Mouse (Mus musculus) embryonic stem cell, embryonic (primary cell): ENCODE results near the gene Acap1.

Source experiments
- CTCF ChIA-PET, 4 experiments: fragments of 300-600 bp in 2 of 4; fragments of 350-600 bp in 2 of 4; sonication (Branson Sonifier 250); formaldehyde crosslinking; loops; one replicate each; lab custom pipeline; 2022; ENCODE audit warnings: inconsistent platforms in 2 of 4; lab: Charles Lee
- POLR2A ChIA-PET, 4 experiments: fragments of 300-600 bp in 2 of 4; fragments of 350-600 bp in 2 of 4; sonication (Branson Sonifier 250); formaldehyde crosslinking; loops; one replicate each; lab custom pipeline; 2022; ENCODE audit warnings: antibody characterized with exemption in 4 of 4, inconsistent platforms in 1 of 4; lab: Charles Lee

The Acap1 gene

GRCm38 (mm10) chr11:69880506-69880852 lies 14.9 kb downstream of the Acap1 start:
- ChIA-PET POLR2A (interaction anchor here in 3 of 4 experiments (0.5 to 7.2 kb wide), 36 partner anchors 10 to 300 kb away, joined by 3 to 61 read pairs (median 3); partner anchors contain the start of genes Eif5a (in 3 of the 3), Neurl4 (in 3 of the 3), 2810408A11Rik (in 2 of the 3) and Polr2a (in 2 of the 3)), CTCF (interaction anchor here (0.5 to 4.0 kb wide), 38 partner anchors 9 to 709 kb away, joined by 3 to 51 read pairs (median 4); partner anchors contain the start of genes Acap1 (in 2 of the 4), Slc2a4 (in 2 of the 4), 2810408A11Rik (in 1 of the 4) and Eif5a (in 1 of the 4))

- ChIA-PET POLR2A (interaction anchor here in 3 of 4 experiments (0.5 to 7.2 kb wide), 27 partner anchors 12 to 300 kb away, joined by 3 to 61 read pairs (median 4); partner anchors contain the start of genes Tmem102 (in 3 of the 3), Eif5a (in 2 of the 3), Polr2a (in 2 of the 3) and 2810408A11Rik (in 1 of the 3)), CTCF (interaction anchor here (0.8 to 4.0 kb wide), 27 partner anchors 7 to 150 kb away, joined by 3 to 51 read pairs (median 5); partner anchors contain the start of genes Acap1 (in 2 of the 4), Slc2a4 (in 2 of the 4), Eif5a (in 1 of the 4) and Tmem102 (in 1 of the 4))
Measured at GRCm38 (mm10) chr11:69879711-69880110, 15.6 kb downstream of the Acap1 start.

- CTCF ChIA-PET: interaction anchor here (0.6 to 3.3 kb wide), 14 partner anchors 8 to 179 kb away, joined by 3 to 38 read pairs (median 8); partner anchors contain the start of genes Tmem102 (in 2 of the 4), Eif5a (in 1 of the 4) and Slc2a4 (in 1 of the 4)
- POLR2A ChIA-PET: interaction anchor here in 3 of 4 experiments (0.7 to 7.2 kb wide), 22 partner anchors 8 to 150 kb away, joined by 3 to 61 read pairs (median 6); partner anchors contain the start of genes 2810408A11Rik (in 3 of the 3), Neurl4 (in 3 of the 3), Nlgn2 (in 2 of the 3) and Tmem102 (in 2 of the 3)
Measured at GRCm38 (mm10) chr11:69878952-69879351, 16.4 kb downstream of the Acap1 start.

GRCm38 (mm10) chr11:69878399-69878798 lies 16.9 kb downstream of the Acap1 start:
- ChIA-PET CTCF (interaction anchor here (0.5 to 3.6 kb wide), 27 partner anchors 8 to 1954 kb away, joined by 3 to 38 read pairs (median 4); partner anchors contain the start of genes Tmem102 (in 2 of the 4), Eif5a (in 1 of the 4) and Slc2a4 (in 1 of the 4)), POLR2A (interaction anchor here in 3 of 4 experiments (0.6 to 7.2 kb wide), 37 partner anchors 8 to 781 kb away, joined by 3 to 61 read pairs (median 7); partner anchors contain the start of genes 2810408A11Rik (in 3 of the 3), Eif5a (in 3 of the 3), Neurl4 (in 3 of the 3) and Tmem102 (in 3 of the 3))

- CTCF ChIA-PET: interaction anchor here (0.6 to 3.6 kb wide), 37 partner anchors 9 to 1953 kb away, joined by 3 to 38 read pairs (median 4); partner anchors contain the start of genes 2810408A11Rik (in 2 of the 4), Neurl4 (in 2 of the 4), Tmem102 (in 2 of the 4) and Eif5a (in 1 of the 4)
- POLR2A ChIA-PET: interaction anchor here (0.5 to 7.2 kb wide), 63 partner anchors 9 to 781 kb away, joined by 3 to 61 read pairs (median 6); partner anchors contain the start of genes 2810408A11Rik (in 3 of the 4), Eif5a (in 3 of the 4), Neurl4 (in 3 of the 4) and Tnk1 (in 3 of the 4)
Measured at GRCm38 (mm10) chr11:69877878-69878277, 17.5 kb downstream of the Acap1 start, which contains the start of gene Tmem95. Gene Tmem95 (minus strand): TSS chr11:69878018.

GRCm38 (mm10) chr11:69876867-69877266 lies 18.5 kb downstream of the Acap1 start:
- POLR2A ChIA-PET: interaction anchor here (0.6 to 7.2 kb wide), 84 partner anchors 8 to 551 kb away, joined by 3 to 61 read pairs (median 5); partner anchors contain the start of genes 2810408A11Rik (in 3 of the 4), Eif5a (in 3 of the 4), Neurl4 (in 3 of the 4) and Tmem102 (in 3 of the 4)

GRCm38 (mm10) chr11:69876186-69876585 lies 19.2 kb downstream of the Acap1 start:
- CTCF ChIA-PET: interaction anchor here in 3 of 4 experiments (0.6 to 3.6 kb wide), 18 partner anchors 10 to 771 kb away, joined by 3 to 28 read pairs (median 5); partner anchors contain the start of genes Tmem102 (in 2 of the 3), Rnf167 (in 1 of the 3), Sat2 (in 1 of the 3) and Slc25a11 (in 1 of the 3)
- POLR2A ChIA-PET: interaction anchor here (0.6 to 4.1 kb wide), 17 partner anchors 10 to 628 kb away, joined by 3 to 30 read pairs (median 5); partner anchors contain the start of genes Tmem102 (in 2 of the 4), Acap1 (in 1 of the 4), Eif5a (in 1 of the 4) and Tnk1 (in 1 of the 4)

More at GRCm38 (mm10) chr11:69876867-69877266, 18.5 kb downstream of the Acap1 start:
- CTCF ChIA-PET: interaction anchor here (0.5 to 3.6 kb wide), 71 partner anchors 9 to 866 kb away, joined by 3 to 38 read pairs (median 4); partner anchors contain the start of genes Tmem102 (in 4 of the 4), 2810408A11Rik (in 2 of the 4), Neurl4 (in 2 of the 4) and Tnk1 (in 2 of the 4)

- CTCF ChIA-PET: interaction anchor here in 2 of 4 experiments (1.0 to 2.3 kb wide), 5 partner anchors 8 to 77 kb away, joined by 3 to 9 read pairs (median 4); partner anchors contain the start of genes Kctd11 (in 1 of the 2) and Slc2a4 (in 1 of the 2)
- POLR2A ChIA-PET: interaction anchor here in 3 of 4 experiments (0.5 to 2.0 kb wide), 12 partner anchors 8 to 268 kb away, joined by 3 to 7 read pairs (median 4); partner anchors contain the start of genes Nlgn2 (in 2 of the 3), Tmem256 (in 2 of the 3), Tnk1 (in 2 of the 3) and Polr2a (in 1 of the 3)
Measured at GRCm38 (mm10) chr11:69872451-69872850, 22.9 kb downstream of the Acap1 start.

GRCm38 (mm10) chr11:69871822-69872221 lies 23.5 kb downstream of the Acap1 start:
- ChIA-PET CTCF (interaction anchor here in 2 of 4 experiments (0.6 to 2.3 kb wide), 6 partner anchors 9 to 77 kb away, joined by 3 to 9 read pairs (median 3); partner anchors contain the start of gene Kctd11 (in 1 of the 2)), POLR2A (interaction anchor here in 2 of 4 experiments (0.7 to 2.0 kb wide), 7 partner anchors 13 to 290 kb away, joined by 3 to 7 read pairs (median 4); partner anchors contain the start of genes Nlgn2 (in 2 of the 2), Tmem256 (in 2 of the 2), Tmem102 (in 1 of the 2) and Tnk1 (in 1 of the 2))

- CTCF ChIA-PET: interaction anchor here in 1 of 4 experiments (2.3 kb wide), 1 partner anchor 10 kb away, joined by 9 read pairs; no protein-coding TSS in a partner anchor
- POLR2A ChIA-PET: interaction anchor here in 1 of 4 experiments (2.0 kb wide), 1 partner anchor 65 kb away, joined by 5 read pairs; the partner anchor contains the start of gene Tmem102
Measured at GRCm38 (mm10) chr11:69870289-69871069, 24.9 kb downstream of the Acap1 start.

- ChIA-PET CTCF (interaction anchor here in 3 of 4 experiments (0.5 to 1.9 kb wide), 4 partner anchors 10 to 470 kb away, joined by 3 to 6 read pairs (median 6); partner anchors contain the start of gene Tmem95 (in 1 of the 3)), POLR2A (interaction anchor here in 3 of 4 experiments (0.6 to 3.3 kb wide), 12 partner anchors 9 to 91 kb away, joined by 3 to 15 read pairs (median 4); partner anchors contain the start of genes Tmem256 (in 2 of the 3), Tnk1 (in 2 of the 3), Kctd11 (in 1 of the 3) and Nlgn2 (in 1 of the 3))
Measured at GRCm38 (mm10) chr11:69867335-69867734, 28.0 kb downstream of the Acap1 start.

- ChIA-PET CTCF (interaction anchor here in 2 of 4 experiments (0.7 to 1.9 kb wide), 4 partner anchors 11 to 142 kb away, joined by 3 to 7 read pairs (median 4); no protein-coding TSS in a partner anchor), POLR2A (interaction anchor here in 2 of 4 experiments (0.5 to 3.3 kb wide), 6 partner anchors 11 to 135 kb away, joined by 3 to 15 read pairs (median 4); partner anchors contain the start of genes Tmem95 (in 2 of the 2) and Dvl2 (in 1 of the 2))
Measured at GRCm38 (mm10) chr11:69865561-69865960, 29.8 kb downstream of the Acap1 start.

- CTCF ChIA-PET: interaction anchor here in 2 of 4 experiments (0.9 to 1.1 kb wide), 2 partner anchors 22 to 23 kb away, joined by 3 to 4 read pairs; no protein-coding TSS in a partner anchor
- POLR2A ChIA-PET: interaction anchor here in 3 of 4 experiments (0.6 to 1.5 kb wide), 4 partner anchors 8 to 36 kb away, joined by 3 to 4 read pairs (median 4); partner anchors contain the start of genes 2810408A11Rik (in 1 of the 3) and Neurl4 (in 1 of the 3)
Measured at GRCm38 (mm10) chr11:69864138-69864860, 31.0 kb downstream of the Acap1 start.

GRCm38 (mm10) chr11:69863729-69864128 lies 31.6 kb downstream of the Acap1 start:
- CTCF ChIA-PET: interaction anchor here in 1 of 4 experiments (0.9 kb wide), 1 partner anchor 23 kb away, joined by 3 read pairs; no protein-coding TSS in a partner anchor

More at GRCm38 (mm10) chr11:69863729-69864128, 31.6 kb downstream of the Acap1 start:
- POLR2A ChIA-PET: interaction anchor here in 3 of 4 experiments (0.6 to 1.5 kb wide), 5 partner anchors 9 to 106 kb away, joined by 3 to 4 read pairs (median 3); partner anchors contain the start of genes 2810408A11Rik (in 1 of the 3) and Neurl4 (in 1 of the 3)
